Mouse (Mus musculus) liver, postnatal 0 days (tissue): ENCODE measurements around the gene Sec61g. TPM values are rescaled to one million over a fixed set of nuclear protein-coding genes. Genes with fewer than 3 reads are reported as not detected.
"Not testable (repeated sequence)": the region's sequence is repeated elsewhere in the genome, so short reads cannot be mapped to it uniquely, and the experiment has no call there.

Source experiments
- ATAC-seq: fragments of 200-750 bp; cut with Nextera tagmentation; 2 replicates; pipeline ENCODE4 v1.8.0; 2017; ENCODE audit warnings: mild to moderate bottlenecking, moderate library complexity
- DNase-seq: peaks from one replicate; pipeline ENCODE4 v3.0.0-alpha.2; 2016
- H3K27ac ChIP-seq: fragments of 300-500 bp; sonication (generic); 2 replicates; pipeline ENCODE4 v1.5.1; 2014; ENCODE audit warnings: antibody characterized with exemption, moderate library complexity, mild to moderate bottlenecking, low read depth
- H3K27me3 ChIP-seq: fragments of 300-500 bp; sonication (generic); 2 replicates; pipeline ENCODE4 v1.6.1; 2014; ENCODE audit warnings: low read length, control low read depth, mixed read lengths; ENCODE audit not compliant: insufficient read depth
- H3K36me3 ChIP-seq: fragments of 300-500 bp; sonication (generic); replicated peaks from 2 replicates; pipeline ENCODE4 v1.6.1; 2014; ENCODE audit warnings: mild to moderate bottlenecking, control low read depth, low read length, moderate library complexity, mixed read lengths; ENCODE audit not compliant: insufficient read depth
- H3K4me1 ChIP-seq: fragments of 300-500 bp; sonication (generic); 2 replicates; pipeline ENCODE4 v1.6.1; 2014; ENCODE audit warnings: antibody characterized with exemption, mild to moderate bottlenecking, control low read depth; ENCODE audit not compliant: insufficient read depth
- H3K4me2 ChIP-seq: fragments of 300-500 bp; sonication (generic); 2 replicates; pipeline ENCODE4 v1.6.1; 2014; ENCODE audit warnings: low read depth, mild to moderate bottlenecking, low read length, moderate library complexity, mixed read lengths
- H3K4me3 ChIP-seq: fragments of 300-500 bp; sonication (generic); 2 replicates; pipeline ENCODE4 v1.5.1; 2014; ENCODE audit warnings: low read depth, low read length
- H3K9ac ChIP-seq: fragments of 300-500 bp; sonication (generic); replicated peaks from 2 replicates; pipeline ENCODE4 v1.6.1; 2014; ENCODE audit warnings: mild to moderate bottlenecking, moderate library complexity
- H3K9me3 ChIP-seq: fragments of 300-500 bp; sonication (generic); 2 replicates; pipeline ENCODE4 v1.6.1; 2016; ENCODE audit warnings: mild to moderate bottlenecking, control low read depth, low read length, mixed read lengths
- CTCF ChIP-seq: sonication (generic); IDR thresholded peaks from 2 replicates; pipeline ENCODE4 v1.5.1; 2016; ENCODE audit warnings: antibody characterized with exemption, low read depth
- EP300 ChIP-seq: IDR thresholded peaks from 2 replicates; pipeline ENCODE4 v1.6.1; 2016; ENCODE audit warnings: antibody characterized with exemption, low read depth, mild to moderate bottlenecking
- WGBS: fragments of 180-500 bp; shearing (Covaris S2); extraction: QIAGEN DNeasy Blood & Tissue Kit; methylation state at CpG from one replicate; pipeline ENCODE4 v1.1.7; 2014; ENCODE audit not compliant: insufficient replicate concordance; 5-methylcytosine and 5-hydroxymethylcytosine counted together
- polyA plus RNA-seq: library from polyadenylated mRNA; unstranded; fragments of >200 nt; fragmentation: Nextera tagmentation; extraction: Ambion mirVana; gene quantifications from 2 replicates; pipeline ENCODE4 v1.2.1, GENCODE M21; 2015

The Sec61g gene
- polyA plus RNA-seq, 1 experiment from 2014 or later = 26.7 TPM

- no peak for ATAC-seq
- H3K4me1 ChIP-seq = 0 out of 2 replicates have a peak, but pooled peaks cover 3% of the 10 kb centered on the region
- H3K27me3 ChIP-seq = no peaks in the 10 kb centered on the region
- no peak overlapping the region for H3K27ac ChIP-seq
- H3K4me2 ChIP-seq = no peak overlapping the region
- no peak for TF ChIP-seq EP300
- no peak for TF ChIP-seq CTCF
- no peak for DNase-seq
- no peak overlapping the region for H3K4me3 ChIP-seq
- no peak overlapping the region for H3K9ac ChIP-seq
- no peaks in the 10 kb centered on the region for H3K36me3 ChIP-seq
- H3K9me3 ChIP-seq = no peaks in the 10 kb centered on the region
These were observed 20.6 kb upstream of the Sec61g start for GRCm38 (mm10) chr11:16528909-16529308.

GRCm38 (mm10) chr11:16528391-16528790, 20.1 kb upstream of the Sec61g start:
- Histone ChIP-seq H3K4me2 (no peak overlapping the region), H3K4me1 (0 out of 2 replicates have a peak, but pooled peaks cover 3% of the 10 kb centered on the region), H3K9ac (no peak overlapping the region), H3K36me3 (no peaks in the 10 kb centered on the region), H3K4me3 (no peak overlapping the region), H3K9me3 (no peaks in the 10 kb centered on the region), H3K27ac (no peak overlapping the region), H3K27me3 (no peaks in the 10 kb centered on the region)
- no peak for TF ChIP-seq CTCF
- no peak for TF ChIP-seq EP300
- DNase-seq = no peak
- no peak for ATAC-seq
- 83% methylated on average over 5 of the region's 5 CpGs for WGBS

- Histone ChIP-seq H3K9ac (no peak overlapping the region), H3K4me1 (0 out of 2 replicates have a peak, but pooled peaks cover 3% of the 10 kb centered on the region), H3K4me3 (no peak overlapping the region), H3K27me3 (no peaks in the 10 kb centered on the region), H3K36me3 (no peaks in the 10 kb centered on the region), H3K27ac (no peak overlapping the region), H3K4me2 (no peak overlapping the region), H3K9me3 (no peaks in the 10 kb centered on the region)
- no peak for DNase-seq
- 73% methylated on average over 5 of the region's 5 CpGs for WGBS
- TF ChIP-seq CTCF = no peak
- ATAC-seq = no peak
These were observed 19.5 kb upstream of the Sec61g start for GRCm38 (mm10) chr11:16527743-16528142.

- 0 out of 2 replicates have a peak, but pooled peaks cover 3% of the 10 kb centered on the region for H3K4me1 ChIP-seq
- H3K4me2 ChIP-seq = no peak overlapping the region
- WGBS = 64% methylated on average over 2 of the region's 2 CpGs
- H3K4me3 ChIP-seq = no peak overlapping the region
- no peaks in the 10 kb centered on the region for H3K9me3 ChIP-seq
- DNase-seq (no peak), ATAC-seq (no peak)
- no peaks in the 10 kb centered on the region for H3K36me3 ChIP-seq
- no peak overlapping the region for H3K9ac ChIP-seq
- no peak overlapping the region for H3K27ac ChIP-seq
- no peak for TF ChIP-seq EP300
- no peak for TF ChIP-seq CTCF
- H3K27me3 ChIP-seq = no peaks in the 10 kb centered on the region
These were observed 18.2 kb upstream of the Sec61g start for GRCm38 (mm10) chr11:16526467-16526866.

DNA sequence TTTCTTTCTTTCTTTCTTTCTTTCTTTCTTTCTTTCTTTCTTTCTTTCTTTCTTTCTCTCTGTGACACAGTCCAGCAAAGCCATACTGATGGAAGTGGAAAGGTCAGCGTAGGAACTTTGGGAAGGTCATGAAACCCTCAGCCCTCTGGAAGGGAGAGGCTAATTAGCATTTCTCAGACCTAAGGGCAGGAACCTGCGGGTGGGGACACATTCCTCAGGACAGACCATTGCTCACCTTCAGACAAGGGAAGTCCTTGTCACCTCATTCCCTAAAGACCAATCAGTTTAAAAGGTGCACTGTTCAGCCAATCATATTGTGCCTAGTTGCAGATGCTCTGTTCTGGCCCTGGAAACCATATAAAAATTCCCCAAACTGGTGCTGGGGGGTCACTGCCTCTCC, 17.4 kb upstream of the Sec61g start:
- Histone ChIP-seq H3K4me2 (no peak overlapping the region), H3K9me3 (no peaks in the 10 kb centered on the region), H3K4me1 (0 out of 2 replicates have a peak, but pooled peaks cover 3% of the 10 kb centered on the region), H3K36me3 (no peaks in the 10 kb centered on the region), H3K4me3 (no peak overlapping the region), H3K27me3 (no peaks in the 10 kb centered on the region), H3K9ac (no peak overlapping the region), H3K27ac (no peak overlapping the region)
- WGBS = 49% methylated on average over 2 of the region's 2 CpGs
- TF ChIP-seq CTCF (no peak), EP300 (no peak)
- no peak for DNase-seq
- no peak for ATAC-seq

DNA sequence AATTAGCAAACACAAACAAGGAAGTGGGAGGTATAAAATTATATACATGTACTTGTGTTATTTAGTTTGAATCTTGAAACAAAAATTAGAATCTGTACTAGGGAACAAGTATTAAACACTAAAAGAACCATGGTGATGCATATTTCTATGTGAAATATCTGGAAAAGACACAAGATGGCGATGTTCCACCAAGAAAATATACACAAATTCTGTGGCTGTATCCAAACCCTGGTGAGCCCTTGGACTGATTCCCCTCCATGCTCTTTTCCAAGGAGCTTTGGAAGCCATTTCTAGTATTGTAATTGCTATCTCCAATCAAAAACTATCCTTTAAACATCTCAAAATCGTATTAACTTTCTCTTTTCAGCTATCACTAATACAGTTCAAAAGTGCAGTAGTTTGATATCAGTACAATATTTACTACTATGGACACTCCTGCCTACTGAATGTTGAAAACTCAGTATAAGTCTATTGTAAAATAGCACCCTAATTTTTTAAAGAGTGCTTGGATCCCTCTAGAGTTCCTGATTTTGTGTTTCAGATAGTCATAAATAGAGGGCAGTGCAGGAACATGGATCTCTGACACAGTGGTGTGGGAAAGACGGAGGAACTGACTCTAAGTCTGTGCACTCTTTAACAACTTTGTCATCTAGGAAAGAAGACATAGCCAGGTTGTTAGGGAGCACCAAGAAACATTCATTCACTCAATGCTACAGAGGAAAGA, 16.8 kb upstream of the Sec61g start:
- Histone ChIP-seq H3K4me3 (no peak overlapping the region), H3K4me2 (no peak overlapping the region), H3K36me3 (no peaks in the 10 kb centered on the region), H3K27me3 (no peaks in the 10 kb centered on the region), H3K4me1 (0 out of 2 replicates have a peak, but pooled peaks cover 3% of the 10 kb centered on the region), H3K27ac (no peak overlapping the region), H3K9me3 (no peaks in the 10 kb centered on the region), H3K9ac (no peak overlapping the region)
- TF ChIP-seq CTCF = peak; percentile 58
- no peak for TF ChIP-seq EP300
- no peak for DNase-seq
- ATAC-seq = peak; percentile 67
- 41% methylated on average over 3 of the region's 3 CpGs for WGBS

GRCm38 (mm10) chr11:16515081-16515480, 6.8 kb upstream of the Sec61g start:
- not testable (repeated sequence) for ATAC-seq, H3K4me2 ChIP-seq, DNase-seq, H3K27me3 ChIP-seq, H3K9me3 ChIP-seq, H3K36me3 ChIP-seq, H3K4me3 ChIP-seq, H3K9ac ChIP-seq, H3K4me1 ChIP-seq, H3K27ac ChIP-seq
- 92% methylated on average over 16 of the region's 16 CpGs for WGBS

GRCm38 (mm10) chr11:16514221-16514620, 5.9 kb upstream of the Sec61g start:
- not testable (repeated sequence) for ATAC-seq, H3K4me3 ChIP-seq, H3K36me3 ChIP-seq, H3K27me3 ChIP-seq, H3K27ac ChIP-seq, H3K4me1 ChIP-seq, H3K9me3 ChIP-seq, DNase-seq, H3K4me2 ChIP-seq, H3K9ac ChIP-seq
- WGBS = 65% methylated on average over 23 of the region's 23 CpGs
